Mouse (Mus musculus) colon, adult 2 months (tissue): ENCODE data around the gene Vmn2r70. TPM values are rescaled to one million over a fixed set of nuclear protein-coding genes. Genes with fewer than 3 reads are reported as not detected.

Experiments used
- polyA plus RNA-seq: library from polyadenylated mRNA; depleted of rRNA; stranded (reverse); fragments of >200 nt; gene quantifications from 2 replicates; pipeline ENCODE4 v1.2.3, GENCODE M21; 2012; rRNA removed

Gene Vmn2r70
- not detected in 2 replicates for polyA plus RNA-seq

GRCm38 (mm10) chr7:85569092-85569491 lies at the start of gene Vmn2r70:
Gene Vmn2r70, minus strand, starts transcription at chr7:85569192.

GRCm38 (mm10) chr7:85562787-85563186 lies 6.2 kb downstream of the Vmn2r70 start, which contains the start of gene Vmn2r71:
Gene Vmn2r71, plus strand, starts transcription at chr7:85563087.

Other genes with a start within 250 kb of the Vmn2r70 start
- gene Vmn2r69, start 153.3 kb downstream of the Vmn2r70 start, polyA plus RNA-seq = not detected in 2 replicates
- gene Vmn2r71, start 6.1 kb downstream of the Vmn2r70 start, polyA plus RNA-seq = not detected in 2 replicates
- not detected in 2 replicates for gene Vmn2r72, start 185.9 kb upstream of the Vmn2r70 start, polyA plus RNA-seq